Mouse (Mus musculus): ENCODE data around the gene Zfp58.
"Not testable (repeated sequence)": the region's sequence is repeated elsewhere in the genome, so short reads cannot be mapped to it uniquely, and the experiment has no call there.

Zfp58 gene

DNA sequence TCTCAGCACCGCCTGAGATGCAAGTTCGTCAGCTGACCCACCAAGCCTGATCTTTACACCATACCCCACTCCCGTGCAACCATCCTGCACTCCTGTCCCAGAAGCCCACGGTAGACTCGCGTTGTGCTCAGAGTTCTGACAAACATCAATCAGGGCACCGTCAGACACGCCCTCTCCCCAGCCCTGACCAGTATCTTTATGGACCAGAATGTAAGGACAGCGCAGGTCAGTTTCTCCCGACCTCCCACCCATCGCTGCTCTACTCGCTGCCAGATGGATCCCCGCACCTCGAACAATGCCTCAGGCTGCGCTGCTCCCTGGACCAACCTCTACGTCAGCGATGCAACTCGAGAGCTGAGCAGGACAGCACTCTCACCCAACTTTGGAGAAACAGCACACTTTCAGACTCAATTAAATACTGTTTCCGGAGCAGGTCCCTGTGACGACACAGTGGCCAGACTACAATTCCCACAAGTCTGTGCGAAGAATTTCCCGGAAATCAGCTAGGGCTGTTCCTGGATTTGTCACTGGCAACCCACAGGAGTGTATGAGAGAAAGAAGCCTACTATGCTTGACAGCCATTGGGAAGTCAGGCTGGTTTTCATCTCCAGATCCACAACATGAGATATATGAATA is at the start of gene Zfp58:
Gene Zfp58 (minus strand): TSS at position 472 of the 636 bp plus-strand sequence.
- DNase-seq = peak; percentile 90

DNA sequence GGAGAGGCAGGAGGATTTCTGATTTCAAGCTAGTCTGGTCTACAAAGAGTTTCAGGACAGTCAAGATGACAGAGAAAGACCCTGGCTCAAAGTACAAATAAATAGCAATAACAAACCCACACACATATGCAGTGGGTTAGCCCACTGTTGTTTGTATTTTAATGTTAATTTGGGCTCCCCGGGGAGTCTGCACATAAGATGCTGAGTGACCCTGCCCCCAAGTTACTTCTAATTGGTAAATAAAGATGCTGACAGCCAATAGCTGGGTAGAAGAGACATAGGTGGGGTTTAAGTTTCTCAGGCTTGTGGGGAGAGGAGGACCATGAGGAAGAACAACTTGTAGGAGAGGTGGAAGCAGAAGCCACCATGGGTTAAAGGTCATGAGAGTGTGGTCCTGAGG is 45.6 kb upstream of the Zfp58 start:
- no peak for DNase-seq

DNA sequence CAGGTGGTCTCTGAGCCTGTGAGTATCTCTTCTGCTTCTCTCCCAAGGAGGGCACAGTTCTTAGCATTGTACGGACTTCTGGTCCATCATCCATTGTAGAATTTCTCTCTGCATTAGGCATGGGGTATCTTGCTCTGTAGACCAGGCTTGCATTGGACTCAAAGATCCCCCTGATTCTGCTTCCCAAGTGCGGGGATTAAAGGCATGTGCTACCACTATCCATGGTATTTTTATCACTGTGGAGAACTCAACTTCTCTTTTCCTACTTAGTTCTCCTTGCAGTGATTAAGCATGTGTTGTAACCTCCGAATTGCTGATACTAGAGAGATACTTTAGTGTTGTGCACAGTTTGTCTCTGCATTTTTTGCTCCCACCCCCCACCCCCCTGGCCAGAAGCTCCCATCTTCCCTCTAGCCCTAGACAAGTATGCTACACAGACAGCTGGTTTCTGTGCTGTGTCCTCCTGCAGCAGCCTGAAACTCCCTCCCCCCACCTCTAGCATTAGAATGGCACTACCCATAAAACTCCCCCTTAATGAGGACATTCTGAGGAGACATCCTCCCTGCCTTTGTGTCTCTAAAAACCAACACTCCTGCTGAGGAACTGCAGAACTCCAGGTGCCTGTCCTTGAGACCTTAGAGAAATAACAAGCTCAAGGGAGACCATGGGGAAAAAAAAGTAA is 26.8 kb upstream of the Zfp58 start:
- DNase-seq = no peak

DNA sequence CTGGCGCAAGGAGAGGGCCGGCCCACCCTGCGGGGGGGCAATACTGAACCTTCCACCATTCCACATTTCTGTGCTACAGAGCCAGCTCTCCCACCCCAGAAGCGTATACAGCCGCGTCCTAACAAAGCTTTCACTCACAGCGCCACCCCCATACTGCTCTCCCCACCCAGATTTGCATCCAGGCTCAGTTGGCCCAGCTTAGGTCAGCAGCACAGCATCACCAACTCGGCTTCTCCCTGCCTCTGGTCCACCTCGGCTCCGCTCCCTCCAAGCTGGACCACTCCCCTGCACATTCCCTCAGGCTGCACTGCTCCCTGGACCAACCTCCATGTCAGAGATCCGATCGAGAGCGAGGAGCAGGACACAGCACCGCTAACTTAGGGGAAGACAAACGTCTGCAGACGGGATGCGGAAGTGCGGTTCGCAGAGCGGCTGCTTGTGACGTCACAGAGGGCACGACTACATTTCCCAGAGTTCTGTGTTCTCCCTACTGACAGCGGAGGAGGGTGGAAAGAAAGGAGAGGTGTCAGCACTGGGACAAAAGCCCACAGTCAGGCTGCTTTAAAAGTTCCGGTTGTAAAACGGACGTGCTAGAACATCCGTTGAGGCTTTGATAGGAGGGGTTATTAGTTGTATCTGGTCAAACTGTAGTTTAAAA is 25.5 kb upstream of the Zfp58 start, which contains the start of the genes Gm26965 and Zfp87:
Gene Gm26965 (minus strand): TSS at position 399 of the 658 bp plus-strand sequence.
Gene Zfp87 (minus strand): TSS at position 425 of the 658 bp plus-strand sequence.
- DNase-seq = peak; percentile 95

DNA sequence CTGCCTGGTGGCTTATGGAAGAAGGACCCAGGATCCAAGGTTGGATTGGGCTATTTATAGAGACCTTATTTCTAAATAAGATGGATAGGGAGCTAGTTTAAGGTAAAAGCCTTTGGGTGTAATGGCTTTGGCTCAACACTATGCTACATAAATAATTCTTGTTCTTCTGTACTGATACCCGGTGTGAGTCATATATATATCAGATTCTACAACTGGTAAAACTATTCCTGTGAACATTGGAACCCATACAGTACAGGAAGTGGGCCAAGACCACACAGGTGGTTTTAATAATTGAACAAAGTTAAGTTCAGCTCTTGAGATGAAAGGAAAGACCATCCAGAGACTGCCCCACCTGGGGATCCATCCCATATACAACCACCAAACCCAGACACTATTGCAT is 553 bp upstream of the Zfp58 start:
- DNase-seq = no peak

DNA sequence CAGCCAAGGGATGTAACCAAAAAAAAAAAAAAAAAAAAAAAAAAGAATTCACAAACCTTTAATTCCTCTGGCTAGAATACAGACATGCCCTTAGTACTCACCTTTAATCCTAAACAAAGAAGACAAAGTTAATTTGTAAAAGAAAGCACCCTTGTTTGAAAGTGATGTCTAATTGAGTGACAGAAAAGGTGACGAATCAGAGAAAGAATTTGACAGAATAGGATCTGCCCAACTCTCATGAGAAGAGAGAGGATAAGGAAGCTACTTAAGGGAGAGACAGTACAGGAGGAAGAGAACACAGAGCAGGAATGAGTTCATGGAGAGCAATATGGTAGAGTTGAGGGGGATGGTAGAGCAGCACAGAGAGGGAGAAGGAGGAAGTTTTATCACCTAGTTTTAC is 4.7 kb downstream of the Zfp58 start:
- DNase-seq = no peak

DNA sequence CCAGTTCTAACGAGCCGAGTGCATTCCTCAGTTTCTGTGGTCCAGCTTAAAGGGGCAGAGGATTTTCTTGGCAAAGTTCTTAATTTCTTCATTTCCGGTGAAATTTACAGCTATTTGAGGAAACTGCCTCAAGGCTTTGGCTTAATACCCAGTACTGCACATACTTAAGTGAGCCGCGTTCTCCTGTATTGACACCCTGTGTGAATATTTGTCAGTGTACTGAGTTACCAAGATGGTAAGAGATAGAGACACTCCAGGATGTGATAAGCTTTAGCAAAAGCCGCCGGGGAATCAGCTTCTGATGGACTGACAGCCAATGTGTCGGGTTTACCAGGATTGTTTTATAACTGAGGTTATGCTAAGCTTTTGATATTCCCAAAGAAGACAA is 15.9 kb downstream of the Zfp58 start:
- no peak for DNase-seq

DNA sequence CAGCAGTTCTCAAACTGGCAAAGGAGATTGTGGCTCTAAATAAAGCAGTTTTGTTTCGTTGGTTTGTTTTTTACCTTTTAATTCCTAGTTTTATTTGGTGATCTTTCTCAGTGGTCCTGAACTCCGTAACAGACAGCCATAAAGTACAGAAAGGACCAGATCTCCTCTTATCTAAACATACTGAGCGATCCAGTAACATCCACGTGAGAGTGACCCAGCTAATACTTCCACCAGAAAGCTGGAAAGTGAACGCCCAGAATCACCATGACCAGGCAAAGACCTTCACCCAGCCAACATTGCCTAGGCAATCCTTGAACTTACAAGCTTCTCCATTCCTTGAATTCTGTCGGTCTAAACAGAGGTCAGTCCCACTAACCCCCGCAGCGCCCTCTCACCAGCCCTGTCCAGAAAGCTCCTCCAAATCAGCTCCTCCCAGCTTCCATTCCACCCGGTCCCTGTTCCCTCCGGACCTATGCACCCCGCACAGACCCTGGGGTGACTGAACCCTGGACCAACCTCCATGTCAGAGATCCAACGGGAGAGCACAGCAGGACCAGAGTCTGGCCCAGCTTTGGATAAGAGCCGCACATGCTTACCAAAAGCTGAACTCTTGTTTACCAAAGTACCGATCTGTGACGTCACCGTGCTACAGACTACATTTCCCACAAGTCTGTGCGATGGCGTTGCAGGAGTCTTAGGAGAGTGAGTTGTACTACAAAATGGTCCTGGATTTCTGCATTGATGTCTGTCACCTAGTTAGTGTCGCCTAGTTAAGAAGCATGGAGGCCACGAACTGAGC is 16.5 kb downstream of the Zfp58 start, which contains the start of gene Zfp874b:
Gene Zfp874b (minus strand): TSS at position 634 of the 799 bp plus-strand sequence.
- peak; percentile 94 for DNase-seq

DNA sequence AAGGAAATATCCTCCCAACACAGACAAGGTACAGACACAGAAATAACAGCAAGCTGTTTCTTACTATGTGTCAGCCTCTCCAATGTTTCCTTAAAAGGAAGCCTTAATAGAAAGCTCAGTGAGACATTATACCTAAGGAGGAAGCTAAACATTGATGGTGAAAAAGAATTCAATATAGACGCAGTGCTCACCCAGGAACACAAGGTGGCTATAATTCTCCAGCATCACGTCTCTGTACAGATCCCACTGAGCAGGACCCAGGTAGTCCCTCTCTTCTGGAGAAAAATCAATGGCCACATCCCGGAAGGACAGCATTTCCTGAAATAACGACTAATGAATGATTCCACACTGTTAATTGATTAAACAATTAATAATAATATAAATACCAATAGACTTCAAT is 18.8 kb downstream of the Zfp58 start:
- no peak for DNase-seq

DNA sequence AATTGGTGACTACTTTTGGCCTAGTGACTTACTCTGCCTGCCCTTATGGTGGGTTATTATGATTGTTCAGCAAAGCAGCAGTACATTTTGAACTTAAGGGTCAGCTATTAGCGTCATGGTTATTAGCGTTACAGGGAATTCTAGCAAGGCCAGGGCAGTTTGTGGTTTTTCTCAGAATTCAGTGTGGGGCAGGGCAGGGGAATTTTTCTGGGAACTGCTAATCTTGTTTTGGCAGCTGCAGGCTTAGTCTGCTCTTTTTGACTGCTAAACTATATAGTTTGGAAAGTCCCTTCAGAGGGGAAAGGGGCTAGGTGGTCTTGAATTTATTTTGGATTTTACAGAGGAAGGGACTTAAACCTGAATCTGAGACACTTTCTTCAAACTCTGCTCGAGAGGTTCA is 31.1 kb downstream of the Zfp58 start:
- DNase-seq = no peak

DNA sequence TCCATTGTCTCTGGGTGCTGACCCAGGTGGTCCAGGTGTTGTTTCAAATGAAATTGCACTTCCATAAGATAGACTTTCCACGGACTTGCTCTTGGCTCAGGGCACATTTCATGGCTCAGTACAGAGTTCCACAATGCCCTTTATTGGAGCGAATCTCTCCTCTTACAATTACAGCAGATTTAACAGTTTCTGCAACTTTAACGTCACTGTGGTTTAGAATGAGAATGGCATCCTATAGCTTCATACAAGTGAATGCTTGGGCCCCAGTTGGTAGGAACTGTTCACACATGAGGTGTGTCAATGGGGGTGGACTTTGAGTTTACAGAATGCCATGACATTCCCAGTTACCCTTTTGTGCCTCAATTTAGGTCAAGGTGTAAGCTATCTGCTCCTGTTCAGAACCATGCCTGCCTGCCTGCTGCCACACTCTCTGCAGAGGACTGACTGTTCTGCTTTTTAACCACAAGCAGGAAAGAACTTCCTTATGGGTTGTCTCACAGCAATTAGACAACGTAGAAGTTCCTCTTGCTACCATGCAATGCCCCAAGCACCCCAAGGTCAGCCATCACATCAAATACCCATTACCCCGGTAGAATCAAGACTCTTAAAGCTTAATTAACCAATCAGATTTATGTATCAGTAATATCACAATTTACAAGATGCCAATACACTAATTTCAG is 36.7 kb downstream of the Zfp58 start:
- DNase-seq = not testable (repeated sequence)

DNA sequence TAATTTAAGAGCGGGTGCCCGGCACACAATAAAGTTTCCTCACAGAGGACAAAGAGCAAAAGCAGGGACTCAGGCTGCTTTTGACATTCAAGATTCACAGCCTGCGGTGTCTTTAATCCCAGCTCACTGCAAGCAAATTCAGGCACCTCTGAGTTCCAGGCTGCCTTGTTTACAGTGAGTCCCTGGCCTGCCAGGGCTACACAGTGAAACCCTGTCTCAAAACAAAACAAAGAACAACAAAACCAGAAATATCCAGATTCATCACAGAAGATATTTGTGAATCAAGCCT is 48.4 kb downstream of the Zfp58 start:
- no peak for DNase-seq

DNA sequence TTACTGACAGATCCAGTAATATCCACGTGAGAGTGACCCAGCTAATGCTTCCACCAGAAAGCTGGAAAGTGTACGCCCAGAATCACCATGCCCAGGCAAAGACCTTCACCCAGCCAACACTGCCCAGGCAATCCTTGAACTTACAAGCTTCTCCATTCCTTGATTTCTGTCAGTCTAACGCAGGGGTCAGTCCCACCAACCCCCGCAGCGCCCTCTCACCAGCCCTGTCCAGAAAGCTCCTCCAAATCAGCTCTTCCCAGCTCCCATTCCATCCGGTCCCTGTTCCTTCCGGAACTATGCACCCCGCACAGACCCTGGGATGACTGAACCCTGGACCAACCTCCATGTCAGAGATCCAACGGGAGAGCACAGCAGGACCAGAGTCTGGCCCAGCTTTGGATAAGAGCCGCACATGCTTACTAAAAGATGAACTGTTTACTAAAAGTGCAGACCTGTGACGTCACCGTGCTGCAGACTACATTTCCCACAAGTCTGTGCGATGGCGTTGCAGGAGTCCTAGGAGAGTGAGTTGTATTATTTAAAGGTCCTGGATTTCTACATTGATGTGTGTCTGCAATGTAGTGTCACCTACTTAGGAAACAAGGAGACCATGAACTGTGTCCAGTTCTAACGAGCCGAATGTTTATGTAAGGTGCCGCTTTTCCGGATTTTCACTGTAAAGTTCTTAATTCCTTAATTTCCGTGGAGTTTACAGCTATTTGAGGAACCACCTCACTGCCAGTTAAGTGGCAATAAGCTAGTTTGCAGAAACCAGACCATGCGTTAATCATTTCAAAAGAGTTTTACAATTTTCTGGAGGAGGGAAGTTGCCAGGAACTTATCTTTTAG is 49.0 kb downstream of the Zfp58 start, which contains the start of gene Zfp874a:
Gene Zfp874a (minus strand): TSS at position 453 of the 849 bp plus-strand sequence.
- DNase-seq = peak; percentile 95

All from kidney, postnatal 14 days (tissue).